Mouse (Mus musculus) heart, postnatal 0 days (tissue): ENCODE measurements at regions not wholly inside any gene's neighbourhood (a gene's known extent, or its start where the extent isn't known, plus 50 kb on each side); places are given as distances from the start of the nearest gene placed in this dataset.

Source experiments
- ATAC-seq: fragments of 200-750 bp; cut with Nextera tagmentation; 2 replicates; pipeline ENCODE4 v1.8.0; 2017; ENCODE audit warnings: low read depth, moderate number of reproducible peaks, moderate library complexity; ENCODE audit not compliant: insufficient read depth
- DNase-seq: peaks from one replicate; pipeline ENCODE4 v3.0.0-alpha.2; 2016; ENCODE audit warnings: low spot score
- H3K27ac ChIP-seq: fragments of 300-500 bp; sonication (generic); 2 replicates; pipeline ENCODE4 v1.5.1; 2014; ENCODE audit warnings: low read depth, mild to moderate bottlenecking
- H3K27me3 ChIP-seq: fragments of 300-500 bp; sonication (generic); 2 replicates; pipeline ENCODE4 v1.6.1; 2014; ENCODE audit warnings: low read length, mixed read lengths; ENCODE audit not compliant: control insufficient read depth, insufficient read depth
- H3K36me3 ChIP-seq: fragments of 300-500 bp; sonication (generic); replicated peaks from 2 replicates; pipeline ENCODE4 v1.6.1; 2014; ENCODE audit warnings: low read length, mixed read lengths; ENCODE audit not compliant: control insufficient read depth, insufficient read depth
- H3K4me1 ChIP-seq: fragments of 300-500 bp; sonication (generic); 2 replicates; pipeline ENCODE4 v1.6.1; 2014; ENCODE audit warnings: antibody characterized with exemption; ENCODE audit not compliant: control insufficient read depth, insufficient read depth
- H3K4me2 ChIP-seq: fragments of 300-500 bp; sonication (generic); 2 replicates; pipeline ENCODE4 v1.6.1; 2014; ENCODE audit warnings: low read depth, mild to moderate bottlenecking, low read length, moderate library complexity
- H3K4me3 ChIP-seq: fragments of 300-500 bp; sonication (generic); 2 replicates; pipeline ENCODE4 v1.5.1; 2014; ENCODE audit warnings: low read depth, low read length
- H3K9ac ChIP-seq: fragments of 300-500 bp; sonication (generic); replicated peaks from 2 replicates; pipeline ENCODE4 v1.6.1; 2014; ENCODE audit warnings: low read depth, low read length, mixed read lengths
- H3K9me3 ChIP-seq: fragments of 300-500 bp; sonication (generic); replicated peaks from 2 replicates; pipeline ENCODE4 v1.6.1; 2016; ENCODE audit warnings: low read length; ENCODE audit not compliant: control insufficient read depth
- CTCF ChIP-seq: IDR thresholded peaks from 2 replicates; pipeline ENCODE4 v1.5.1; 2016; ENCODE audit warnings: antibody characterized with exemption, control low read depth, low read depth
- EP300 ChIP-seq: IDR thresholded peaks from 2 replicates; pipeline ENCODE4 v1.6.1; 2016; ENCODE audit warnings: antibody characterized with exemption, low read depth
- WGBS: fragments of 180-500 bp; shearing (Covaris S2); extraction: QIAGEN DNeasy Blood & Tissue Kit; methylation state at CpG from one replicate; pipeline ENCODE4 v1.1.7; 2014; 5-methylcytosine and 5-hydroxymethylcytosine counted together

- H3K27ac ChIP-seq, result no peak overlapping the region
- no peak for ATAC-seq
Measured at GRCm38 (mm10) chr13:97309411-97309810, 68.5 kb downstream of the Enc1 start.

GRCm38 (mm10) chr13:97308431-97308830 is 67.5 kb downstream of the Enc1 start:
- Histone ChIP-seq H3K27me3 (no peaks in the 10 kb centered on the region), H3K4me3 (no peak overlapping the region), H3K27ac (no peak overlapping the region), H3K36me3 (no peaks in the 10 kb centered on the region), H3K4me1 (peaks cover 31% of the 10 kb centered on the region), H3K9me3 (no peaks in the 10 kb centered on the region), H3K9ac (no peak overlapping the region), H3K4me2 (no peak overlapping the region)
- ATAC-seq (no peak), DNase-seq (no peak)
- WGBS, result 95% methylated on average over 2 of the region's 2 CpGs
- no peak for TF ChIP-seq EP300

More at GRCm38 (mm10) chr13:97309411-97309810, 68.5 kb downstream of the Enc1 start:
- Histone ChIP-seq H3K4me2 (no peak overlapping the region), H3K9me3 (no peaks in the 10 kb centered on the region), H3K36me3 (no peaks in the 10 kb centered on the region), H3K4me3 (no peak overlapping the region), H3K9ac (no peak overlapping the region), H3K4me1 (peaks cover 31% of the 10 kb centered on the region), H3K27me3 (no peaks in the 10 kb centered on the region)
- WGBS, result 82% methylated on average over 3 of the region's 3 CpGs
- no peak for DNase-seq
- TF ChIP-seq EP300 (no peak), CTCF (no peak)
